Mouse (Mus musculus) ES-E14 (cell line): ENCODE data around the gene Mmp24.

Source experiments
- CHD2 ChIP-seq: IDR thresholded peaks from 2 replicates; pipeline ENCODE4 v1.6.1; 2014; ENCODE audit warnings: mild to moderate bottlenecking, low read depth, low read length, inconsistent platforms
- ZC3H11A ChIP-seq: IDR thresholded peaks from 2 replicates; pipeline ENCODE4 v1.6.1; 2012; ENCODE audit warnings: low read depth, mild to moderate bottlenecking, inconsistent platforms, low read length, borderline replicate concordance
- ZNF384 ChIP-seq: IDR thresholded peaks from 2 replicates; pipeline ENCODE4 v1.6.1; 2012; ENCODE audit warnings: low read depth, low read length, inconsistent platforms

DNA sequence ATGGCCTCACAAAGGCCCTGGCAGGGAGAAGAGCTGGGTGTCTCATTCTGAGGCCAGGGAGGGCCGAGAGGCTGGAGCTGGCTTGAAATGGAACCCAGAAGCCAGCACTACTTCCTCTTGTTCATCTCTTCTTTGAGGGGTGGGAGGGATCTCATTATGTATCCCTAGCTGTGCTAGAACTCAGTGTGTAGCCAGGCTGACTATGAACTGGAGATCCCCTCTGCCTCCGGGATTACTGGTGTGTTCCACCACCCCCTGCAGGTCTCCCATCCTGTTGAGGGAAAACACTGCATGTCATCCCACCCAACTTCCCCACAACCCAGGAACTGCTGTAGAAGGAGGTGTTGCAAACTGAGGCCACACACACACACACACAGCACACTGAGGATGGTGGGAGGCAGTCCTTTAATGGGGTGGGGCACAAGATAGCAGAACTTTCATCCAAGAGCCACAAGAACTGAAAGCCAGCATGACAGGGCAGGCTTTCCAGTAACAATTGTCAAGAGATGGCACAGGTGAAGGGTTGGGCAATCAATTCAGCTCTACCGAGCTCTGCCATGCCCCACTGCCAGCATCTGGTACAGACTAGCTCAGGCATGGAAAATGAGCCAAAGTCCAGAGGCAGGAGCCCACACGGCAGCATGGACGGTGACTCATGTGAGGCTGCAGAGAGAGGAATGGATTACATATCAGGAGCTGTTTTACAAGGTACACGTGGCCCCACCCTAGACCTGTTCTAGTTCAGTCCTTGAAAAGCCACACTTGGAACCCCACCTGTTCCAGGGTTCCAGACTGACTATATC lies 44.5 kb downstream of the Mmp24 start:
- no peak for TF ChIP-seq ZNF384
- TF ChIP-seq CHD2: no peak
- TF ChIP-seq ZC3H11A: no peak
